Mouse (Mus musculus) heart, postnatal 4 days (tissue): Measurements from ENCODE around the gene Eif2s2. TPM values are rescaled to one million over a fixed set of nuclear protein-coding genes. Genes with fewer than 3 reads are reported as not detected.
A peak's percentile ranks its signal among the peaks of the same experiment; 100 is the strongest.

ENCODE experiments used
- DNase-seq: peaks from one replicate; pipeline ENCODE4 v3.0.0; 2021
- total RNA-seq, 2 experiments: library from RNA; stranded (reverse); gene quantifications; 2 replicates each; pipeline ENCODE4 v1.2.3; 2021

Gene Eif2s2
- total RNA-seq, 2 experiments from 2014 or later = 84.1 to 86.4 TPM

DNA sequence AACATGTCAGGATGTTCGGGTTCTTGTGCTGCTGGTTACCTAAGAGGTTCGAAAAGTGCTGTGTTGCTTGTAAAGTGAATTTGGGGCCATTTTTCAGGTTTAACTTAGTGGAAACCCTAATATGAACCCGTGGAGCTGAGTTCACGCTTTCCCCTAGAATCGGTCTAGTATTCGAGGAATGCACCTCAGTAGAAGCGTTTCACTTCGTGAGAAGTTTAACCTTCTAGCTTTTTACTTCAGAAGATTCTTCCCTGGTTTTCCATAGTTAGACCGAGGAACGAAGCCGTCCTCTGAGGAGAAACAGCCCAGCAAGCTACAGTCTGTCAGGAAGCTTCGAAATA, 280 bp upstream of the Eif2s2 start:
- no peak for DNase-seq

DNA sequence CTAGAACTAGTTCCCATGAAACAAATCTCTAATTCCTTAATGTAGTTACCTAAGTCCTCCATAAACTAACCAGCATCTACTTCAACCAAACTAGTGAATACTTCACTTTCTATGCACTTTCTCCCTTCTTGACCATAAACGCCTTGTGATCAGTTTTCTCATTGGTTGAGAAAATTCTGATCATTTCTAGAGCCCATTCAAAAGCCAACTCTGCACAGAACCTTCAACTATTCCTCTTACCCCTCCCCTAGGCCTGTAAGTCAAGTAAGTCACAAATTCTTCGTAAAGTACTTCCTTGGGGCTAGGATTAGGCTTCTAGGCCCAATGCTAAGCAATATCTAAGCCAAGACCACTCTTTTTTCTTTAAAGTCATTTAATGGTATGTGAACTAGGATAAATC, 1.1 kb downstream of the Eif2s2 start:
- DNase-seq = no peak

DNA sequence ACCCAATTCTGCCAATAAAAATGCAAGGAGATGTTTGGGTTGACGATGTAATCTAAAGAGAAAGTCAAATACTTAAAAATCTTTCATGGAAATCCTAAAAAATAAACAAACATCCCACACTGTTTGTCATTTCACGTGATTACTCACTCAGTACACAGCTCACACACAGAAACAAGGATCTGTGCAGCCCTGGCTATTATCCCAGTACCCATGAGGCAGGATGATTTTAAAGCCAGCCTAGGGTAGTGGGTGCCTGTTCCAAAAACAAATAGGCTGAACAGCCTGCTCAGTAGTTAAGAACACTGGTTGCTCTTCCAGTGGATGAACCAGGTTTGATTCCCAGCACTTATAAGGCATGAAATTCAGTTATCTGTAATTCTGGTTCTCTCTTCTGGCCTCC, 16.1 kb downstream of the Eif2s2 start:
- DNase-seq = no peak

DNA sequence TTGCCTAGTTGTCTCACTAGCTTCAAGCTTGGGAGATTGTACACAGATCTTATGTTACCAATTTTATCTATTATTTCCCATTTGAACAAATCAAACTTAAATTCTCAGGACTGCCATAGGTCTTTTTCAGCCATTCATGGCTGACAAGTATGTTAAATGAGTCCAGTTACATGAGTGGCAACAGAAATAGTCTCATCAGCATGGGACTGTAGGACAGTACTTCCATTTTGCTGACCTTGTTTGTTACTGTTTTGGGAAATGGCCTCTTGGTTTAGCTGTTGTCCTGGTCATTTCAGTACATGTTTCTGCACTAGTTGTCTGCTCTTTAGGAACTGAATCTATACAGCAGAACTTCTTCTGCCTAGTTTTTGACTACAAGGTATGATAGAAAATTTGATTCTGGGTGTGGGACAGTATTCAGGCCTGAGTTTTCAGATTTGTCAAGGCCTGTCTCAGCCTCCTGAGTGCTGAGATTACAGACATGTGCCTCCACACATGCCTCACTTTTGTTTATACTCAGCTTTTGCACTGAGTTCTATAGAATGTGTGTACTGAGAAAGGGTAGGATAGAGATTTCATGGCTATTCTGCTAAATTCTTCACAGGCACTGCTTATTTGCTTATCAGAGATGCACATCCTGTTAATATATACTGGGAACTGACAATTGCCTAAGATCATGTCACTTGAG, 22.6 kb downstream of the Eif2s2 start:
- DNase-seq = no peak

DNA sequence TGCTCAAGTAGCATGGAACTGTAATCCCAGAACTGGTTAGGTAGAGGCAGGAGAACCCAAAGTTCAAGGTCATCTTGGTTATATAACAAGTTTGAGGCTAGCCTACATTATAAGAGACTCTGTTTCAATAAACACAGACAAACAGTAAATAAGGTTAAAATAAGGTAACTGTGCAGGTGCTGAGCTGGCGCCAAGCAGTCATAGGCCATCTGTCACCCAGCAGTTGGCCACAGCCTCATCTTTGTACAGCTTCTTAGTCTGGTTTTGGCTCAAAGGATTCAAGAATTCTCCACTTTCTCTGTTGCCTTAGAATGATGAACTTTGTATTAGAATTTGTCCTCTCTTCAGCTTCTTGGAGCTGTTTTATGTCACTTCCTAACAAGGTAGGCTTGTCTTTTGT, 24.6 kb downstream of the Eif2s2 start:
- no peak for DNase-seq

DNA sequence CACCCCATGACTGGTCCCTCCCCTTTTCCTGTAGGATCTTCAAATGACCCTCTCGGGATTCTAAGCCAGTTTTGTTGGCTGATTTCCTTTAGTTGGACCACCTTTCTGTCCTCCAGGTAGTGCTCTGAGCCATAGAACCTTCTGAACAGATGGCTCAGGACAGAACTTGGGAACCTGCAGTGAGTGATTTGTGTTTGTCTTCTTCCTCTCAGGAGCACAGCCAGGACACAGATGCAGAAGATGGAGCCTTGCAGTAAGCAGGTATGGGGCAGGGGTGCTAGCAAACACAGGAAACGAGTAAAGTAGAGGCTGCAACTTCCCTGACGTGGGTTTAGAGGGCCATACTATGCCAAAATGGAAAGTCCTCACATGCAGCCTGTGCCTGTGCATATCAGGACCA, 27.0 kb downstream of the Eif2s2 start:
- no peak for DNase-seq

DNA sequence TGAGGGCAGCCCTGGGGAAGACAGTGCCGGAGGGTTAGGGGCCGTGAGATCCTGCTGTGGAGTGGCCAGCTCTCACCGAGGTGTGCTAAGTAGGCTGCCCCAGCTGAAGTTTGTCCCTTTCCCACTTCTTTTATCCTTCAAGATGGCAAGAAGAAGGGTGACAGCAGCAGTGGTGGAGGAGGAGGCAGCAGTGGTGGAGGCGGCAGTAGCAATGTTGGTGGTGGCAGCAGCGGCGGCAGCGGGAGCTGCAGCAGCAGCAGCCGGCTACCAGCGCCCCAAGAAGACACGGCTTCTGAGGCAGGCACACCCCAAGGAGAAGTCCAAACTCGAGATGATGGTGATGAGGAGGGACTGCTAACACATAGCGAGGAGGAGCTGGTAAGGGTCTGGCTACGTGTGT, 29.1 kb downstream of the Eif2s2 start:
- no peak for DNase-seq

DNA sequence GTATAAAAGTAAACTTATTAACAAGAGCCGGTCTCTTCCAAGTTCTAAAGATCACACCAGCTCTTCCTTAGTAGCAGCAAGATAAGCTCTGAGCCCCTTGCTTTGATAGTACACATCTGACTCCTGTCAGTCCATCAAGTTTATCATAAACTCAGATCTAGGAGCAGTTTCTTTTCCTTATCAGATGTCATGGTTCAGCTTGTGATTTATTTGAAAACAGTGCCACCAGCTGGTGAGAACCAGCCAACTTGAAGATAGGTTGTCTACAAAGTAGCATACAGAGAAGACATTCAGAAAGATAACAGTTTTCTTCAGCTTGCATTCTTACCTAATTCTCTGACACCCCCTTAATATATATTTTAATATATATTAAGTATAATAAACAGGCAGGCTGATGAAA, 37.4 kb downstream of the Eif2s2 start:
- peak; percentile 39 for DNase-seq

DNA sequence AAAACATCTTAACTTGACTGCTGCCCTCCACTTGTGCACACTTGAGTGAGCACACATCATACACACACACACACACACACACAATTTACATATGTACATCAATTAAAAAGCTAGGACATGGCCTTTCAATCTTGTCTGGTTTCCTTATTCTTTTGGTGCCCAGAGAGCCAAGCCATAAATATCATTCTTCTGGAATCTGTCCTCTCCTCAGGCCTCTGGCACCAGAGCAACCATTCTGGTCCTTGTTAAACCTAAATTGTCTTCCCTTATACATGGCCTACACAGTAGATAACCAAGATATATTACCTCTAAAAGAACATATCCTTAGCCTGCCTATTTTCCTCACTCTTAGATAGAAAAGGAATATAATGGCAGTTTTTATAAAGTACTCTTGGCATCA, 44.6 kb downstream of the Eif2s2 start:
- no peak for DNase-seq

DNA sequence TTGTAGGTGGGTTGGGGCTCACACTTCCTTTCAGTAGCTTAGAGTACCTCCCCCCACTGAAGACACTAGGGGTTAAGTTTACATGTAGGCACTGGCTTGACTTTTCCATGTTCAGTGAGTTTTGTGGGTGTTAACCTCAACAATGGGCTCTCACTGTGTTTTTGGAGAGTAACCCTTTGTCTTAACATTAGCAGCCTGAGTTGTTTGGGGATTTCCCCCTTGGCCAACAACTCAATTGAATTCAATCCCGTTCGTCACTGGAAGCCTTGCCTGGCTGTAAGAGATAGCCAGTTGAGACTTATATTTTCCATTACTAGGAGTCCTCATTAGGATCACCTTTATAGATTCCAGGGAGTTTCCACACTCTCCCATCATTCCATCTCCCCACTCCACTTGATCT, 56.2 kb downstream of the Eif2s2 start:
- DNase-seq = no peak

DNA sequence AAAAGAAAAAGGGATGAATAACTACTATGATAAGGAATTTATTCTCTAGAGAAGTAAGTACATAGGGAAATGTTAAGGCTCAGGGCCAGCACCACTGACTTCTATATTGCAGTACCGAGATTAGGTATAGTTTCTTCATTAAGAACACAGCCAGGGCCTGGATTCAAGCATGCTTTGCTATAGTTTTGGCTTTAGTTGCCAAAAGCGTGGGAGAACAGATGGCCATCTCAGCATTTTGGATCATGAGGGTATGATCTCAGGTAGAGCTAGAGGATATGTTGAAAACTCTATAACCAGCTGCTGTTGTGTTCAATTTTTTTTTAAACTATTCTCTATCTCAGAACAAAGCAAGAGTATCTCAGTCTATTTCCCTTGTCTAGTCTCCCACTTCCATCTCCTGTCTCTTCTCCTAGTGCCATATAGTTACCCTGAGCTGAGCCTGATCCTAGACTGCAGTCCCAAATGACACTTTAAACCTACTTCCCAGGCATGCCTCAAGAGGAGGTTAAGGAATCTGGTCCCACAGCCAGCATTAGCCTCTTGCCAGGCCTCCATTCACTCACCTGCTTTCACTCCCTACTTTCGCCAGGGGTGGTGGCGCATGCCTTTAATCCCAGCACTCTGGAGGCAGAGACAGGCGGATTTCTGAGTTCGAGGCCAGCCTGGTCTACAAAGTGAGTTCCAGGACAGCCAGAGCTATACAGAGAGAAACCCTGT, 58.4 kb downstream of the Eif2s2 start:
- no peak for DNase-seq

DNA sequence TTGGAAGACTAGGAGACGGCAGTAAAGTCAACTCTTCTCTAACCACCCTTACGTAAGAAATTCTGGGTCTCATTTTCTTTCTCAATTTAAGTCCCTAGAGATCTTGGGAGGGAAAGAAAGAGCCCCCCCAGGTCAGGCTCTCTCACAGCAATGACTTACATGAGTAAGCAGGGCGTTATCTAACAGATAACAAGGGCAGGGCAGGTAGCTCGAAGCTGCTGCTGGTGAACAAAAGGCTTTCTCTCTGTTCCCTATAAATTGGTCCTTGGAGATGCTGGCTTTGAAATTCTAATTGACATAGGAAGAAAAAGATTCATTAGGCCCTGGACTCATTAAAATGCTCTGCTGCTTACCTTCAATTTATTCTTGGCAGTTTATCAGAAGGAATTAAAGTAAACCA, 60.3 kb downstream of the Eif2s2 start:
- no peak for DNase-seq

DNA sequence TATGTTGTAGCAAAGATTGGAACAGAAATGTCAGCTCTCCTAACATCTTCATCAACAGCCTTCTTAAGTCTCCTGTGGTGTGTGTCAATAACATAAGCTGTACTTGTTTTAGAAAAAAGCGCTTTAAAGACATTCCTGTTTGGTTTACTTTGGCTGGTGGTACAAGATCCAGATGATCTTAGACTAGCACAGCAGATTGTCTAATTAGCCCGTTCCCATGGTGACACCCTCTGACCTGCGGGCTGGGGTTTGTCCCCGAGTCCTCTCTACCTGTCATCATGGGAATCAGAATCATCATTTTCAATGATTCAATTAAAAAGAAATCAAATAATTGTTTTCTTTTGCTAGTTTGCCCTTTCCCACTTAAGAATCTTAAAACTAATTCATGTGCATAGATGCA, 65.2 kb downstream of the Eif2s2 start:
- DNase-seq = no peak

DNA sequence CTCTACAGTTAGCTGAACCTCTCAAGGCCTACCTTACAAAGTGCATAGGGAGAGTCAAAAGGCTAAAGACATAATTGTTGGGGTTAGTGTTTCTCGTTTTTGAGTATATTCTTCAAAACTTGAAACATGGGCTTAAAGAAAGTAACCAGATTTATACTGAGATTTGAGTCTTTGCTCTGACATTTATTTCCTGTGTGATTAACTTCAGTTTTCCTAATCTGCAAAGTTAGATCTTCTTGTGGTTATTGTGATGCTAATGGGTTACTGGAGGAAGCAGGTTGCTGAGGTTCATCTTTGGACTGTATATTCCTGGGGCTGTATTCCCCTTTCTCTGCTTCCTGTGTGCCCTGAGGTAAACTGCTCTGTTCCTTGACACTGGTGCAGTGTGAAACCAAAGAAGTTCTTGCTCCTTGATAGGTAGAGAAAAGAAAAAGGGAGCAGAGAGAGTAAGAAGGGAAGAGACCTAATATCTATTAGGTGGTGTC, 66.6 kb downstream of the Eif2s2 start:
- no peak for DNase-seq

Other genes starting within 250 kb of the Eif2s2 start
- 100 to 1,000 TPM; 133 to 134 TPM for gene Chmp4b, start 241.2 kb downstream of the Eif2s2 start, total RNA-seq
- not detected for gene Gm14214, start 122.9 kb downstream of the Eif2s2 start, total RNA-seq
- 100 to 1,000 TPM; 212 to 222 TPM for gene Raly, start 101.8 kb downstream of the Eif2s2 start, total RNA-seq
- not detected for gene a, start 101.5 kb downstream of the Eif2s2 start, total RNA-seq
- gene Gm14226, start 125.3 kb upstream of the Eif2s2 start, total RNA-seq = under 1 TPM; 0.16 to 0.21 TPM
- 10 to 100 TPM; 19.7 to 22.6 TPM for gene Ahcy, start 181.6 kb upstream of the Eif2s2 start, total RNA-seq
- gene Itch, start 240.6 kb upstream of the Eif2s2 start, total RNA-seq = 10 to 100 TPM; 36.5 to 38.0 TPM